Mouse (Mus musculus): Measurements from ENCODE around the gene C8a.

C8a gene

GRCm38 (mm10) chr4:104766065-104766464 is 110.1 kb downstream of the C8a start, which contains the start of gene C8b:
TSS of gene C8b (plus strand) at chr4:104766317.
- no peak for DNase-seq
